Mouse (Mus musculus) megakaryocyte-erythroid progenitor cell, adult 5-6 weeks (primary cell): Measurements from ENCODE around the gene Arhgef28. TPM values are rescaled to one million over a fixed set of nuclear protein-coding genes. Genes with fewer than 3 reads are reported as not detected.
"Not testable (repeated sequence)": the region's sequence is repeated elsewhere in the genome, so short reads cannot be mapped to it uniquely, and the experiment has no call there.

ENCODE experiments used
- ATAC-seq: replicated peaks from 2 replicates; pipeline ENCODE4 v1.8.0; 2016; ENCODE audit warnings: mild to moderate bottlenecking, inconsistent platforms; ENCODE audit not compliant: severe bottlenecking, poor library complexity, low FRiP score, low TSS enrichment
- total RNA-seq, 2 experiments: library from RNA; stranded (forward) in 1 of 2; stranded (reverse) in 1 of 2; fragments of 200-1000, 215-1000 nt in 1 of 2; fragments of >200 nt in 1 of 2; fragmentation: Nextera tagmentation in 1 of 2; gene quantifications; 2 replicates each; pipeline ENCODE4 v1.2.3; 2014 to 2017

Gene Arhgef28
- total RNA-seq, 2 experiments from 2014 or later: 0.79 to 2.0 TPM

- no peak for ATAC-seq
Measured at GRCm38 (mm10) chr13:98135890-98136555, 70.2 kb downstream of the Arhgef28 start.

GRCm38 (mm10) chr13:98132951-98133350 is 73.3 kb downstream of the Arhgef28 start:
- no peak for ATAC-seq

- ATAC-seq: no peak
Measured at GRCm38 (mm10) chr13:98132264-98132663, 74.0 kb downstream of the Arhgef28 start.

GRCm38 (mm10) chr13:98125666-98126065 is 80.6 kb downstream of the Arhgef28 start:
- ATAC-seq: no peak

GRCm38 (mm10) chr13:98124113-98124745 is 82.0 kb downstream of the Arhgef28 start:
- ATAC-seq: peak; percentile 94

GRCm38 (mm10) chr13:98122766-98123165 is 83.5 kb downstream of the Arhgef28 start:
- ATAC-seq: no peak

GRCm38 (mm10) chr13:98121993-98122392 is 84.2 kb downstream of the Arhgef28 start:
- ATAC-seq: no peak

GRCm38 (mm10) chr13:98121124-98121470 is 85.1 kb downstream of the Arhgef28 start:
- ATAC-seq: no peak

- no peak for ATAC-seq
Measured at GRCm38 (mm10) chr13:98120356-98121123, 85.7 kb downstream of the Arhgef28 start.

- no peak for ATAC-seq
Measured at GRCm38 (mm10) chr13:98118291-98118690, 87.9 kb downstream of the Arhgef28 start.

- ATAC-seq: no peak
Measured at GRCm38 (mm10) chr13:98117566-98118254, 88.5 kb downstream of the Arhgef28 start.

GRCm38 (mm10) chr13:98115650-98116049 is 90.6 kb downstream of the Arhgef28 start:
- ATAC-seq: no peak

- no peak for ATAC-seq
Measured at GRCm38 (mm10) chr13:98115051-98115450, 91.2 kb downstream of the Arhgef28 start.

GRCm38 (mm10) chr13:98112812-98113503 is 93.3 kb downstream of the Arhgef28 start:
- no peak for ATAC-seq

GRCm38 (mm10) chr13:98111531-98111930 is 94.7 kb downstream of the Arhgef28 start:
- ATAC-seq: no peak

GRCm38 (mm10) chr13:98111021-98111420 is 95.2 kb downstream of the Arhgef28 start:
- ATAC-seq: no peak

- not testable (repeated sequence) for ATAC-seq
Measured at GRCm38 (mm10) chr13:98108481-98108880, 97.8 kb downstream of the Arhgef28 start.

GRCm38 (mm10) chr13:98107621-98108020 is 98.6 kb downstream of the Arhgef28 start:
- ATAC-seq: no peak

- ATAC-seq: no peak
Measured at GRCm38 (mm10) chr13:98095966-98096365, 110.3 kb downstream of the Arhgef28 start.
